Comparison of ENCODE assay signal across 8 mouse cellular contexts in genomic region chr13:23453926-23454325, GRCm38 (mm10). TPM values are rescaled to one million over a fixed set of nuclear protein-coding genes. Genes with fewer than 3 reads are reported as not detected.
DNase-seq lines count a peak whose midpoint lies in the region; ATAC-seq and TF ChIP-seq lines count a peak whose summit lies in the region.

No protein-coding gene starts in this region.

- no peak for TF ChIP-seq CTCF in lung, embryonic 14.5 days (IDR thresholded peaks at IDR 0.05; ENCODE audit: low read depth)

- peak overlapping the region; percentile 72 for H3K9ac ChIP-seq in lung, embryonic 14.5 days
- peak overlapping the region; percentile 79 for H3K9ac ChIP-seq in embryonic facial prominence, embryonic 11.5 days (replicated peaks; ENCODE audit: low read length)
- H3K9ac ChIP-seq in intestine, embryonic 14.5 days (ENCODE audit: low read length), result peak overlapping the region; percentile 60

- no peaks in the 10 kb centered on the region for H3K36me3 ChIP-seq in lung, embryonic 14.5 days (ENCODE audit: insufficient read depth)
- H3K36me3 ChIP-seq in embryonic facial prominence, embryonic 11.5 days (replicated peaks; ENCODE audit: control insufficient read depth, insufficient read depth, low read depth, low read length), result no peaks in the 10 kb centered on the region
- H3K36me3 ChIP-seq in intestine, embryonic 14.5 days (ENCODE audit: control insufficient read depth, insufficient read depth, low read length), result no peaks in the 10 kb centered on the region
- H3K36me3 ChIP-seq in myocyte (ENCODE audit: control insufficient read depth, insufficient read depth), result no peaks in the 10 kb centered on the region

- no peaks in the 10 kb centered on the region for H3K4me1 ChIP-seq in lung, embryonic 14.5 days (ENCODE audit: insufficient read depth)
- no peaks in the 10 kb centered on the region for H3K4me1 ChIP-seq in embryonic facial prominence, embryonic 11.5 days (ENCODE audit: control insufficient read depth, insufficient read depth, low read length)
- H3K4me1 ChIP-seq in intestine, embryonic 14.5 days (replicated peaks; ENCODE audit: control insufficient read depth, insufficient read depth, low read length), result no peaks in the 10 kb centered on the region

- intact Hi-C loops in gastrocnemius, postnatal 14 days (cut with DNase I; ENCODE audit: low total_unique reads), result loop anchor here (5.0 kb wide), 1 partner anchor 63 kb away; no protein-coding TSS in a partner anchor

- no peak for TF ChIP-seq POLR2A in myocyte (IDR thresholded peaks at IDR 0.05; ENCODE audit: insufficient read length, low read depth)

- WGBS in lung, embryonic 14.5 days, result under 1% methylated on average over 9 of the region's 9 CpGs
- WGBS in embryonic facial prominence, embryonic 11.5 days, result 0% methylated on average over 9 of the region's 9 CpGs
- WGBS in intestine, embryonic 14.5 days, result under 1% methylated on average over 9 of the region's 9 CpGs

- H3K9me3 ChIP-seq in lung, embryonic 14.5 days (ENCODE audit: low read depth, low read length), result no peaks in the 10 kb centered on the region
- H3K9me3 ChIP-seq in embryonic facial prominence, embryonic 11.5 days (replicated peaks; ENCODE audit: control insufficient read depth, low read length), result no peaks in the 10 kb centered on the region
- no peaks in the 10 kb centered on the region for H3K9me3 ChIP-seq in intestine, embryonic 14.5 days (ENCODE audit: control insufficient read depth, low read length)

- no peak overlapping the region for H3ac ChIP-seq in myocyte (ENCODE audit: control insufficient read depth, insufficient read length)

- ATAC-seq in lung, embryonic 14.5 days (ENCODE audit: insufficient read depth), result no peak
- no peak for ATAC-seq in embryonic facial prominence, embryonic 11.5 days (replicated peaks; ENCODE audit: insufficient number of reproducible peaks, low FRiP score, low TSS enrichment, low read depth)
- ATAC-seq in intestine, embryonic 14.5 days (replicated peaks; ENCODE audit: low FRiP score, low TSS enrichment, low read depth), result no peak

- H3K4me3 ChIP-seq in lung, embryonic 14.5 days (ENCODE audit: low read depth, low read length), result peak overlapping the region; percentile 60
- peak overlapping the region; percentile 63 for H3K4me3 ChIP-seq in embryonic facial prominence, embryonic 11.5 days (ENCODE audit: low read depth, low read length)
- peak overlapping the region; percentile 53 for H3K4me3 ChIP-seq in intestine, embryonic 14.5 days (ENCODE audit: low read depth, low read length)
- H3K4me3 ChIP-seq in myocyte, result peak overlapping the region; percentile 44

- peak overlapping the region; percentile 90 for H3K27ac ChIP-seq in lung, embryonic 14.5 days (ENCODE audit: low read depth)
- H3K27ac ChIP-seq in embryonic facial prominence, embryonic 11.5 days (replicated peaks; ENCODE audit: low read depth, low read length), result peak overlapping the region; percentile 56; the same call in 1 of the 2 replicates
- H3K27ac ChIP-seq in intestine, embryonic 14.5 days (ENCODE audit: low read depth), result peak overlapping the region; percentile 87

- H3K79me2 ChIP-seq in myocyte (ENCODE audit: control insufficient read depth, insufficient read depth), result no peaks in the 10 kb centered on the region

- peak; percentile 72 for DNase-seq in lung, embryonic 14.5 days
- DNase-seq in lung, postnatal 10 days, result no peak
- peak; percentile 43 for DNase-seq in embryonic facial prominence, embryonic 11.5 days (ENCODE audit: low spot score)
- peak; percentile 64 for DNase-seq in intestine, embryonic 14.5 days (ENCODE audit: low spot score)
- no peak for DNase-seq in gastrocnemius, postnatal 14 days
- DNase-seq in left cerebral cortex, adult 8-10 months (ENCODE audit: low spot score in 2 of 2), result no peak
- no peak for DNase-seq in spleen, adult 18-20 months

- H3K4me2 ChIP-seq in lung, embryonic 14.5 days, result peak overlapping the region; percentile 62
- peak overlapping the region; percentile 52 for H3K4me2 ChIP-seq in embryonic facial prominence, embryonic 11.5 days (ENCODE audit: low read depth, low read length)
- H3K4me2 ChIP-seq in intestine, embryonic 14.5 days (ENCODE audit: low read length), result peak overlapping the region; percentile 49
- H3K4me2 ChIP-seq in myocyte (ENCODE audit: low read depth), result peak overlapping the region; percentile 86

- H3K27me3 ChIP-seq in lung, embryonic 14.5 days (ENCODE audit: insufficient read depth, low read length), result no peaks in the 10 kb centered on the region
- H3K27me3 ChIP-seq in embryonic facial prominence, embryonic 11.5 days (ENCODE audit: control insufficient read depth, insufficient read depth, low read length), result no peaks in the 10 kb centered on the region
- H3K27me3 ChIP-seq in intestine, embryonic 14.5 days (replicated peaks; ENCODE audit: control insufficient read depth, insufficient read depth, low read length), result no peaks in the 10 kb centered on the region
- no peaks in the 10 kb centered on the region for H3K27me3 ChIP-seq in myocyte (ENCODE audit: control insufficient read depth, insufficient read depth, insufficient read length)

TF ChIP-seq in myocyte, 11 proteins besides CTCF, POLR2A, EP300 and RAD21:
- TF ChIP-seq TCF3 (IDR thresholded peaks at IDR 0.05; ENCODE audit: insufficient read length, low read depth), result no peak
- no peak for TF ChIP-seq MAX (IDR thresholded peaks at IDR 0.05; ENCODE audit: low read depth)
- TF ChIP-seq SRF (IDR thresholded peaks at IDR 0.05; ENCODE audit: control insufficient read depth, insufficient read length, low read depth), result no peak
- TF ChIP-seq MYOD1 (IDR thresholded peaks at IDR 0.05; ENCODE audit: control insufficient read depth in 1 of 3, insufficient read length in 2 of 3, low read depth in 2 of 3), result no peak
- TF ChIP-seq REST (IDR thresholded peaks at IDR 0.05; ENCODE audit: insufficient read depth, insufficient read length), result no peak
- TF ChIP-seq CEBPB (IDR thresholded peaks at IDR 0.05; ENCODE audit: insufficient read depth, poor library complexity, severe bottlenecking), result no peak
- no peak for TF ChIP-seq POLR2AphosphoS2 (IDR thresholded peaks at IDR 0.05; ENCODE audit: insufficient read length, low read depth)
- no peak for TF ChIP-seq MYOG (IDR thresholded peaks at IDR 0.05; ENCODE audit: control insufficient read depth in 1 of 3, insufficient read depth in 1 of 3, insufficient read length in 2 of 3, low read depth in 2 of 3)
- no peak for TF ChIP-seq TCF12 (IDR thresholded peaks at IDR 0.05; ENCODE audit: insufficient read depth, poor library complexity, severe bottlenecking)

RNA-seq across cellular contexts. Expression of gene Btn1a1, which starts 11.8 kb away (rescaled TPM):
- 0.07 and 0.18 TPM in 2 replicates for polyA plus RNA-seq in lung, embryonic 14.5 days (2014; fragmentation: Nextera tagmentation; extraction: Ambion mirVana)
- polyA plus RNA-seq in embryonic facial prominence, embryonic 11.5 days (2014; fragmentation: Nextera tagmentation; extraction: Ambion mirVana), result 0.24 and 0.35 TPM in 2 replicates
- polyA plus RNA-seq in intestine, embryonic 14.5 days (2014; fragmentation: Nextera tagmentation; extraction: Ambion mirVana), result 0.05 and 0.11 TPM in 2 replicates
- 0.02 TPM for polyA plus RNA-seq in myocyte (2012; fragmentation: generic; extraction: Trizol)
- not detected for total RNA-seq in gastrocnemius, postnatal 14 days (2021)
- under 1 TPM in 2 of 4 experiments, not detected in 2; 0.09 to 0.13 TPM for total RNA-seq in left cerebral cortex, adult 8-10 months (2022)

RNA-seq across cellular contexts. Expression of gene Abt1, which starts 30.3 kb away (rescaled TPM):
- 12.7 and 13.5 TPM in 2 replicates for polyA plus RNA-seq in lung, embryonic 14.5 days (2014; fragmentation: Nextera tagmentation; extraction: Ambion mirVana)
- 15.0 and 16.2 TPM in 2 replicates for polyA plus RNA-seq in embryonic facial prominence, embryonic 11.5 days (2014; fragmentation: Nextera tagmentation; extraction: Ambion mirVana)
- polyA plus RNA-seq in intestine, embryonic 14.5 days (2014; fragmentation: Nextera tagmentation; extraction: Ambion mirVana), result 11.9 and 13.8 TPM in 2 replicates
- 7.4 TPM for polyA plus RNA-seq in myocyte (2012; fragmentation: generic; extraction: Trizol)
- total RNA-seq in gastrocnemius, postnatal 14 days (2021), result 1 to 10 TPM; 4.5 to 4.7 TPM
- 1 to 10 TPM; 8.1 to 9.3 (median 8.6) TPM for total RNA-seq in left cerebral cortex, adult 8-10 months (2022)

RNA-seq across cellular contexts. Expression of gene Btn2a2, which starts 34.7 kb away (rescaled TPM):
- 0.63 and 0.73 TPM in 2 replicates for polyA plus RNA-seq in lung, embryonic 14.5 days (2014; fragmentation: Nextera tagmentation; extraction: Ambion mirVana)
- 1.1 and 1.4 TPM in 2 replicates for polyA plus RNA-seq in embryonic facial prominence, embryonic 11.5 days (2014; fragmentation: Nextera tagmentation; extraction: Ambion mirVana)
- polyA plus RNA-seq in intestine, embryonic 14.5 days (2014; fragmentation: Nextera tagmentation; extraction: Ambion mirVana), result 0.14 and 0.52 TPM in 2 replicates
- polyA plus RNA-seq in myocyte (2012; fragmentation: generic; extraction: Trizol), result 0.20 TPM
- total RNA-seq in gastrocnemius, postnatal 14 days (2021), result not detected
- total RNA-seq in left cerebral cortex, adult 8-10 months (2022), result 1 to 10 TPM in 2 of 4 experiments, under 1 TPM in 2; 0.63 to 1.1 (median 0.99) TPM

Comparison
In these comparisons a context has a peak if more than half of its experiments do, and no peak if none do; other contexts are left out.
1. DNase-seq: peak in lung, embryonic 14.5 days (single experiment), embryonic facial prominence, embryonic 11.5 days (single experiment) and intestine, embryonic 14.5 days (single experiment); none in lung, postnatal 10 days (single experiment), gastrocnemius, postnatal 14 days (single experiment), left cerebral cortex, adult 8-10 months (0 of 2) and spleen, adult 18-20 months (0 of 2).
2. Peak in every context shown above with its lines, with median percentiles within 50 percentile points of each other: H3K27ac ChIP-seq, H3K4me2 ChIP-seq, H3K4me3 ChIP-seq and H3K9ac ChIP-seq.